Mouse (Mus musculus) neural tube, embryonic 14.5 days (tissue): Measurements from ENCODE around the gene Il21r. TPM values are rescaled to one million over a fixed set of nuclear protein-coding genes. Genes with fewer than 3 reads are reported as not detected.

Experiments used
- ATAC-seq: fragments of 200-750 bp; cut with Nextera tagmentation; 2 replicates; pipeline ENCODE4 v1.8.0; 2017; ENCODE audit warnings: low read depth, mild to moderate bottlenecking, moderate TSS enrichment, moderate library complexity
- H3K27ac ChIP-seq: fragments of 300-500 bp; sonication (generic); 2 replicates; pipeline ENCODE4 v1.5.1; 2014; ENCODE audit warnings: low read depth, mild to moderate bottlenecking, control low read depth, low read length, moderate library complexity, mixed read lengths
- H3K27me3 ChIP-seq: fragments of 300-500 bp; sonication (generic); 2 replicates; pipeline ENCODE4 v1.6.1; 2014; ENCODE audit warnings: low read length; ENCODE audit not compliant: control insufficient read depth, insufficient read depth
- H3K36me3 ChIP-seq: fragments of 300-500 bp; sonication (generic); 2 replicates; pipeline ENCODE4 v1.6.1; 2014; ENCODE audit warnings: low read length, mixed read lengths; ENCODE audit not compliant: control insufficient read depth, insufficient read depth
- H3K4me1 ChIP-seq: fragments of 300-500 bp; sonication (generic); 2 replicates; pipeline ENCODE4 v1.6.1; 2014; ENCODE audit warnings: low read length; ENCODE audit not compliant: control insufficient read depth, insufficient read depth
- H3K4me2 ChIP-seq: fragments of 300-500 bp; sonication (generic); 2 replicates; pipeline ENCODE4 v1.6.1; 2014; ENCODE audit warnings: mild to moderate bottlenecking, low read depth, low read length, control low read depth
- H3K4me3 ChIP-seq: fragments of 300-500 bp; sonication (generic); 2 replicates; pipeline ENCODE4 v1.5.1; 2014; ENCODE audit warnings: low read depth, low read length, control low read depth, mixed read lengths
- H3K9ac ChIP-seq: fragments of 300-500 bp; sonication (generic); replicated peaks from 2 replicates; pipeline ENCODE4 v1.6.1; 2014; ENCODE audit warnings: low read depth, mild to moderate bottlenecking, control low read depth, low read length, mixed read lengths
- H3K9me3 ChIP-seq: fragments of 300-500 bp; sonication (generic); 2 replicates; pipeline ENCODE4 v1.6.1; 2016; ENCODE audit warnings: low read length; ENCODE audit not compliant: control insufficient read depth
- WGBS: fragments of 180-500 bp; shearing (Covaris S2); extraction: QIAGEN DNeasy Blood & Tissue Kit; methylation state at CpG from one replicate; pipeline ENCODE4 v1.1.7; 2014; 5-methylcytosine and 5-hydroxymethylcytosine counted together
- polyA plus RNA-seq: library from polyadenylated mRNA; unstranded; fragments of >200 nt; fragmentation: Nextera tagmentation; extraction: Ambion mirVana; gene quantifications from 2 replicates; pipeline ENCODE4 v1.2.1, GENCODE M21; 2014

The Il21r gene
- polyA plus RNA-seq, 1 experiment from 2014 or later, result not detected

DNA sequence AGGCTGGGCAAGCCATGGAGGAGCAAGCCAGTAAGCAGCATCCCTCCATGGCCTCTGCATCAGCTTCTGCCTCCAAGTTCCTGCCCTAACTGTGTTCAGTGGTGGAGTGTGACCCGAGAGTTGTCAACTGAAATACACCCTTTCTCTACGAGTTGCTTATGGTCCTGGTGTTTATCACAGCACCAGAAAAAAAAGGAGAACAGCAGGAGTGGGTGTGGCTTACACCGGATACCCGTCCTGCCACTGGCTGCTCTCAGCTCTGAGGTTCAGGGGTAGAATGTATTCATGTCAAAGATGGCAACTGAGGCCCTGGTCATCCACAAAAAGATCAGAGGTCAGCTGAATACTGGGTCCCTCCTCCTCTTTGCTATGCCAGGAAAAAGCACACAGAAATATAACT lies 16.8 kb downstream of the Il21r start:
- H3K36me3 ChIP-seq, result no peaks in the 10 kb centered on the region
- H3K9me3 ChIP-seq, result no peaks in the 10 kb centered on the region
- H3K4me1 ChIP-seq, result no peaks in the 10 kb centered on the region
- H3K9ac ChIP-seq, result no peak overlapping the region
- no peaks in the 10 kb centered on the region for H3K27me3 ChIP-seq
- no peak overlapping the region for H3K27ac ChIP-seq
- no peak overlapping the region for H3K4me2 ChIP-seq
- 84% methylated on average over 4 of the region's 4 CpGs for WGBS
- no peak overlapping the region for H3K4me3 ChIP-seq
- ATAC-seq, result no peak

DNA sequence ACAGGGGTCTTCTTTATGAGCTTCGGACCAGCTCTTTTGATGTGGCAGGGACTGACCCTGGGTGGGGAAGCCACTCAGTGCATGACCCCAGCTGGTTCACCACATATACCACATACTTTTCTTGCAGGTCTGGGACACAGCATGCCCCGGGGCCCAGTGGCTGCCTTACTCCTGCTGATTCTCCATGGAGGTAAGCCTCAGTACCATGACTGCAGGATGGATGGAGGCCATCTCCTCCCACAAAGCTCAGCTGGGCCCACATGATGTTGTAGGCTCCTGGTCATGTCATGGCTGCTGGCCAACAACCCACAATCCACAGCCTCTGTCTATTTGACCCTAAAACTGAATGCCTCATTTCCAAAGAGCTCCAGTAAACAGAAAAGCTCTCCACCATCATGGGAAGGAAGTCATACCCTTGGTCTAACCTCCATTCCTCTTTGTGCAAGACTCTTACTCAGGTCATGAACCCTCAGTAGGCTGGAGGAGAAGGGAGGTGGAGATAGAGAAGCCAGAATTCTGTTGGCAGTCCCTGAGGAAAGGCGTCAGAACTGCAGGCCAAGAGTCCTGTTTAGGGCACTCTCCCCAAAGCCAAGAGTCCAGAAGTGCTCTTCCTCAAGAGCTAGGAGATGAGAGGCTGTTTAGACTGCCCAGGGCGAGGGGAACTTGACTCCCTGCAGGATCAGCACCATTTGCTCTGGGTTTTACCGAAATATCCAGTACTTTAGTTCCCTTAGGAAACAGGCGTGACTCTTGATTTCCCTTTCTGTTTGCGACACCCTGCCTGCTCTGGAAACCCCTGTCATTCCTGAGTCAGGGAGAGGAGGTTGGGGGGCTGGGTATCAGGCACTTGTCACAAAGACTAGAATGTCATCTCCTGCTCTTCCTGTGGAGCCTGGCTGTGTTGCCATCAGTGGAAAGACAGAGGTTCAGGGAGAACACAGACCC lies 19.8 kb downstream of the Il21r start:
- Histone ChIP-seq H3K27me3 (no peaks in the 10 kb centered on the region), H3K4me3 (no peak overlapping the region), H3K9ac (no peak overlapping the region), H3K9me3 (no peaks in the 10 kb centered on the region), H3K4me2 (no peak overlapping the region), H3K27ac (no peak overlapping the region), H3K4me1 (no peaks in the 10 kb centered on the region), H3K36me3 (no peaks in the 10 kb centered on the region)
- 74% methylated on average over 7 of the region's 7 CpGs for WGBS
- ATAC-seq, result no peak

DNA sequence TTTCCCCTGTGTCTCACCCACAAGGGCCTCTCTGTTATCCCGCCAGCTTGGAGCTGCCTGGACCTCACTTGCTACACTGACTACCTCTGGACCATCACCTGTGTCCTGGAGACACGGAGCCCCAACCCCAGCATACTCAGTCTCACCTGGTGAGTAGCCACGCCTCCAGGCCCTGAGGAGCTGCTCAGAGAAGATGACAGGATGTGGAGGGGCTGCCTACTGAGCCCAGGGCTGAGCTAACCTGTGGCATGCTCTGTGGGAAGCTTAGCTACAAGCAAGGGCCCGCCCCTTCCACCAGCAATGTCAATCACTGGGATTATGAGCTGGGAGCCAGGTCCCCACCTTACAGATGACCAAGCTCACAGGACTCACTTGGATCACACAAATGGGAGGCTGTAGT lies 22.0 kb downstream of the Il21r start:
- Histone ChIP-seq H3K4me2 (no peak overlapping the region), H3K27me3 (no peaks in the 10 kb centered on the region), H3K4me3 (no peak overlapping the region), H3K27ac (no peak overlapping the region), H3K4me1 (no peaks in the 10 kb centered on the region), H3K9ac (no peak overlapping the region), H3K9me3 (no peaks in the 10 kb centered on the region), H3K36me3 (no peaks in the 10 kb centered on the region)
- WGBS, result 79% methylated on average over 4 of the region's 4 CpGs
- no peak for ATAC-seq

DNA sequence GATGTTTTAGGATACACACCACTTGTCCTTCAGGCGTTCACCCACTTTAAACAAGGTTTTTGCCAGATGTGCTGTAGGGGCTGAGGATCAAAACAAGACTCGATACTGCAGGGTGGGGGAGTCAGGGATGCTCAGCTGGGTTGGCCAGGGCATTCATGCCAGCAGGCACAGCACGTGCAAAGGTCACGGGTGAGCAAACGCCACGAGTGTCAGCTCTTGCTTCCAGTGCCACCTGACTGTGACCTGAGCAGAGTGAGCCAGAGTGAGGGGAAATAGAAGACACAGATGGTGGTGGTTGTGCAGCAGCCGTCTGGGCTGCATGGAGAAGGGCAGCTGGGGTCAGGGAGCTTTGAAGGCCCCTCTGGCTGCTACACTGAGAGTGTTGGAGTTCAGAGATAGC lies 22.6 kb downstream of the Il21r start:
- H3K4me3 ChIP-seq, result no peak overlapping the region
- no peaks in the 10 kb centered on the region for H3K27me3 ChIP-seq
- H3K9ac ChIP-seq, result no peak overlapping the region
- no peaks in the 10 kb centered on the region for H3K36me3 ChIP-seq
- 54% methylated on average over 7 of the region's 7 CpGs for WGBS
- no peak for ATAC-seq
- no peak overlapping the region for H3K27ac ChIP-seq
- no peaks in the 10 kb centered on the region for H3K4me1 ChIP-seq
- H3K4me2 ChIP-seq, result no peak overlapping the region
- H3K9me3 ChIP-seq, result no peaks in the 10 kb centered on the region

DNA sequence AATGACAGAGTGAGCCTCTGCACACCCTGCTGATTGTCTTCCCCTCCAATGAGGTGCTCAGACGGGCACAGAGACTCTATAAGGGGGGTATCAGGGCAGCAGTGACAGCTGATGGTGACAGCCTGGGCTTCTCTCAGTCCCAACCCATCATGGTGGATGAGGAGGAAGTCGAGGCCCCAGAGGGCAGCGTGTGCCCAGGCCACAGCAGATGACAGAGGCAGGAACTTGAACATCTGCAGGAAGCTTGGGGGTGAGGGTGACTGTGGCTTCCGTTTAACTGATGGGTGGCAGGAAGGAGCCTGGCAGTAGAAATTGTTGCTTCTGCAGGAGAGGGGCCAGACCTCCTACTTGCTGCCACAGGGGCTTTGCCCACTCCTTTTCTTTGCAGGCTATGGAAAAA lies 27.1 kb downstream of the Il21r start:
- Histone ChIP-seq H3K4me2 (no peak overlapping the region), H3K27ac (no peak overlapping the region), H3K4me1 (no peaks in the 10 kb centered on the region), H3K4me3 (no peak overlapping the region), H3K9me3 (no peaks in the 10 kb centered on the region), H3K9ac (no peak overlapping the region), H3K36me3 (no peaks in the 10 kb centered on the region), H3K27me3 (no peaks in the 10 kb centered on the region)
- ATAC-seq, result no peak
- 55% methylated on average over 4 of the region's 4 CpGs for WGBS

DNA sequence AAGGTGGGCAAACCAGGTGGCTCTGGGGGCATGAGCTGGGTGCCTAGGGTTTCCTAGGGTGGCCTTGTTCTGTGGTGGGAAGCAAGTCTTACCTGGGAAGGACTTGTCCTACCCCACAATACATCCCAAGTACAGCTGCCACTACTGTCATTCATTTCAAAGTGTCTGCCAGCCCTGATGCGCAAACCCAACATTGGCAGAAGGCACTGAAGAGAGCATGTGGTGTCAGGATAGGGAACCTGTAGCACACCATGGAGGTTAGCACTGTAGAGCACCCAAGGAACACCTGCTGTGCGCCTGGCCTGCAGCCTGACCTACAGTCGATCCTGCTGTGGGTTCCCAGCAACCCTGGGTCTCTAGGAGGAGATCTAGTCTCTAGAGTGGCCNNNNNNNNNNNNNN lies 27.8 kb downstream of the Il21r start:
- Histone ChIP-seq H3K9me3 (no peaks in the 10 kb centered on the region), H3K4me2 (no peak overlapping the region), H3K4me1 (no peaks in the 10 kb centered on the region), H3K27ac (no peak overlapping the region), H3K9ac (no peak overlapping the region), H3K4me3 (no peak overlapping the region), H3K27me3 (no peaks in the 10 kb centered on the region), H3K36me3 (no peaks in the 10 kb centered on the region)
- 84% methylated on average over 3 of the region's 3 CpGs for WGBS
- ATAC-seq, result no peak

DNA sequence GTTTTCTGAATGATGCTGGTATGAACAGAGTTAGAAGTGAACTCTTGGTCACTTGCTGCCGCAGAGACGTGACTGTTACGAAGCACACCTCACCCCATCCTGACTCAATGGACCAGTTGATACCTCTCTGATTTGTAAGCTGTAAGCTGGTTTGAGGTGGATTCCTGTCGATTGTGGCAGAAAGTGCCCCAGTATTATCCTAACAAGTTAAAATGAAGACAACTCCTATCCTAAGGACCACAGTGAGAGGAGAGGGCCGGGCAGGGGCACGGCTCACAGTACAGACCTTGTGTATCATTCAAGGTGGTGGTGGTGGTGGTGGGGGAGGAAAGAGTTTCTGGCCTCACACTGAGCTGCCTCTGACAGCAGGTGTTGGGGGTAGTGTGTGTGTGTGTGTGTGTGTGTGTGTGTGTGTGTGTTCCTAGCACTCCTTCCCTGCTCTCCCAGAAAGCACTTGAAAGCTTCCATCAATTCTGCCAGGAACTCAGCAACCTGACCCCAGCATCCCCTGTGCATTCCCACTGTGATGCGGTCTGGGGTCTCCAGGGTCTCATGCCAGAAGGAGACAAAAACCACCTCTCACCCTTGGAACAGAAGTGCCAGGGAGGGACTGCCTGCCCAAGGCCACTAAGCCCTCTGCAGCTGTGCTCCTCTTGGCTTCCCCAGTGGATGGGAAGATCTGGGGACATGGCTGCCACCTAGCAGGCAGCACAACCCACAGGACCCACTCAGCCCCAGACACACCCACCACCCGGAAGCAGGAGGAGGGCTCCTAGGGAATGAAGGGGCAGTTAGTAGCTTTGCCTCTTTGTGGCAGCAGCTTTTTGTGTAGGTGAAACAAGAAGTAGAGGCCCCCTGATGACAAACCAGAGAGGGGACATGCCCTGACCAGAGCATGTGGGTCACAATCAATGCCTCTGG lies 34.3 kb downstream of the Il21r start:
- no peaks in the 10 kb centered on the region for H3K9me3 ChIP-seq
- ATAC-seq, result no peak
- H3K27me3 ChIP-seq, result no peaks in the 10 kb centered on the region
- H3K4me1 ChIP-seq, result no peaks in the 10 kb centered on the region
- no peak overlapping the region for H3K4me3 ChIP-seq
- H3K9ac ChIP-seq, result no peak overlapping the region
- H3K4me2 ChIP-seq, result no peak overlapping the region
- no peak overlapping the region for H3K27ac ChIP-seq
- H3K36me3 ChIP-seq, result peaks cover 21% of the 10 kb centered on the region
- 83% methylated on average over 8 of the region's 8 CpGs for WGBS

DNA sequence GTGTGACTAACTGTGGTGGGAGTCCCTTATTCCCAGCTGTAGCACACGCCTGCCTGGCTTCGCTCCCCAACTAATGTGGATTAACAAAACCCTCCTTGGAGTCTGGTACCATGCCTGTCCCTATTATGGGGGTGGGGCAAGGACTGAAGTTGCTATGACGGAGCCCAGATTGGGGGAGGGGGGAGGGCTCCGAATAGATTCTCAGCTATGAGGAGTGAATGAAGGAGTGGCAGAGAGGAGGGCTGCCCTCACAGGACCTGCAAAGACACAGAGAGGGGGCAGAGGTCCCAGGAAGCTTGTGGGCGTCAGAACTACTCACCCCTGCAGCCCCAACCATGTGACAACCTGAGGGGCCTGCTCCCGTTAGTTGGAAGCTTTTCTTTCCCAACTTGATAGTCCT lies 35.1 kb downstream of the Il21r start:
- Histone ChIP-seq H3K9ac (no peak overlapping the region), H3K36me3 (peaks cover 30% of the 10 kb centered on the region), H3K9me3 (no peaks in the 10 kb centered on the region), H3K4me3 (no peak overlapping the region), H3K4me1 (no peaks in the 10 kb centered on the region), H3K27ac (0 out of 2 replicates have a peak overlapping the region, but pooled peaks have one; percentile 45), H3K4me2 (no peak overlapping the region), H3K27me3 (no peaks in the 10 kb centered on the region)
- WGBS, result 82% methylated on average over 6 of the region's 6 CpGs
- ATAC-seq, result no peak
